Mouse (Mus musculus): ENCODE results near the gene Hist1h2bc.

The Hist1h2bc gene

GRCm38 (mm10) chr13:23683755-23684281 lies at the start of gene Hist1h2bc, which contains the start of gene Hist1h2ac:
TSS of gene Hist1h2bc (plus strand) at chr13:23684199.
TSS of gene Hist1h2ac (minus strand) at chr13:23683948.
- DNase-seq = peak; percentile 74

GRCm38 (mm10) chr13:23659636-23660366 lies 24.2 kb upstream of the Hist1h2bc start:
- DNase-seq = no peak

- DNase-seq = no peak
Observed at GRCm38 (mm10) chr13:23662536-23662935, 21.5 kb upstream of the Hist1h2bc start.

GRCm38 (mm10) chr13:23681990-23682582 lies 1.9 kb upstream of the Hist1h2bc start:
- no peak for DNase-seq

GRCm38 (mm10) chr13:23682623-23682946 lies 1.4 kb upstream of the Hist1h2bc start:
- DNase-seq = no peak

GRCm38 (mm10) chr13:23682947-23683754 lies 848 bp upstream of the Hist1h2bc start:
- peak; percentile 14 for DNase-seq

GRCm38 (mm10) chr13:23684295-23684945 lies 421 bp downstream of the Hist1h2bc start:
- DNase-seq = peak; percentile 49

GRCm38 (mm10) chr13:23685121-23685861 lies 1.3 kb downstream of the Hist1h2bc start:
- peak; percentile 25 for DNase-seq

- DNase-seq = no peak
Observed at GRCm38 (mm10) chr13:23685966-23686365, 2.0 kb downstream of the Hist1h2bc start.

- no peak for DNase-seq
Observed at GRCm38 (mm10) chr13:23687181-23687580, 3.2 kb downstream of the Hist1h2bc start.

GRCm38 (mm10) chr13:23687907-23688306 lies 3.9 kb downstream of the Hist1h2bc start:
- DNase-seq = no peak

- DNase-seq = no peak
Observed at GRCm38 (mm10) chr13:23688956-23689355, 5.0 kb downstream of the Hist1h2bc start.

GRCm38 (mm10) chr13:23689459-23689858 lies 5.5 kb downstream of the Hist1h2bc start:
- DNase-seq = no peak

GRCm38 (mm10) chr13:23693856-23694440 lies 9.9 kb downstream of the Hist1h2bc start:
- no peak for DNase-seq

- no peak for DNase-seq
Observed at GRCm38 (mm10) chr13:23694956-23695355, 11.0 kb downstream of the Hist1h2bc start.

- DNase-seq = peak; percentile 42
Observed at GRCm38 (mm10) chr13:23695514-23695913, 11.5 kb downstream of the Hist1h2bc start, which contains the start of gene Hist1h1t. TSS of gene Hist1h1t (plus strand) at chr13:23695814.

- peak; percentile 37 for DNase-seq
Observed at GRCm38 (mm10) chr13:23696061-23696474, 12.1 kb downstream of the Hist1h2bc start.

- peak; percentile 82 for DNase-seq
Observed at GRCm38 (mm10) chr13:23697491-23698299, 13.7 kb downstream of the Hist1h2bc start.

- DNase-seq = peak; percentile 98
Observed at GRCm38 (mm10) chr13:23698300-23698693, 14.3 kb downstream of the Hist1h2bc start, which contains the start of gene Hist1h4c. TSS of gene Hist1h4c (minus strand) at chr13:23698454.

GRCm38 (mm10) chr13:23698996-23699395 lies 15.0 kb downstream of the Hist1h2bc start:
- no peak for DNase-seq

- DNase-seq = no peak
Observed at GRCm38 (mm10) chr13:23699767-23700166, 15.8 kb downstream of the Hist1h2bc start.
